Mouse (Mus musculus) forelimb bud, embryonic 11.5 days (tissue): ENCODE data around the gene Pcdh15.

ENCODE experiments used
- DNase-seq: peaks from one replicate; pipeline ENCODE4 v3.0.0-alpha.2; 2012; ENCODE audit warnings: low read depth, low spot score

The Pcdh15 gene

GRCm38 (mm10) chr10:73947799-73948198 lies 848.7 kb downstream of the Pcdh15 start:
- no peak for DNase-seq

GRCm38 (mm10) chr10:73953362-73953761 lies 854.2 kb downstream of the Pcdh15 start:
- no peak for DNase-seq

GRCm38 (mm10) chr10:73984057-73984456 lies 884.9 kb downstream of the Pcdh15 start:
- DNase-seq: no peak

GRCm38 (mm10) chr10:74008836-74009235 lies 909.7 kb downstream of the Pcdh15 start:
- DNase-seq: no peak

GRCm38 (mm10) chr10:74023091-74023490 lies 923.9 kb downstream of the Pcdh15 start:
- no peak for DNase-seq

- DNase-seq: no peak
These were observed 953.9 kb downstream of the Pcdh15 start for GRCm38 (mm10) chr10:74053059-74053458.

- no peak for DNase-seq
These were observed 987.5 kb downstream of the Pcdh15 start for GRCm38 (mm10) chr10:74086653-74087052.

- no peak for DNase-seq
These were observed 999.2 kb downstream of the Pcdh15 start for GRCm38 (mm10) chr10:74098296-74098695.

- DNase-seq: no peak
These were observed 1015.0 kb downstream of the Pcdh15 start for GRCm38 (mm10) chr10:74114107-74114506.

- DNase-seq: no peak
These were observed 1017.7 kb downstream of the Pcdh15 start for GRCm38 (mm10) chr10:74116817-74117216.

GRCm38 (mm10) chr10:74123421-74123820 lies 1024.3 kb downstream of the Pcdh15 start:
- DNase-seq: no peak

GRCm38 (mm10) chr10:74129192-74129591 lies 1030.0 kb downstream of the Pcdh15 start:
- DNase-seq: no peak

GRCm38 (mm10) chr10:74129665-74130064 lies 1030.5 kb downstream of the Pcdh15 start:
- no peak for DNase-seq

- no peak for DNase-seq
These were observed 1031.7 kb downstream of the Pcdh15 start for GRCm38 (mm10) chr10:74130805-74131204.

GRCm38 (mm10) chr10:74147966-74148365 lies 1048.8 kb downstream of the Pcdh15 start:
- DNase-seq: no peak

GRCm38 (mm10) chr10:74181921-74182320 lies 1082.8 kb downstream of the Pcdh15 start:
- DNase-seq: no peak

- peak; percentile 41 for DNase-seq
These were observed 1104.5 kb downstream of the Pcdh15 start for GRCm38 (mm10) chr10:74203650-74204049.

- DNase-seq: no peak
These were observed 1118.1 kb downstream of the Pcdh15 start for GRCm38 (mm10) chr10:74217268-74217667.

- no peak for DNase-seq
These were observed 1121.3 kb downstream of the Pcdh15 start for GRCm38 (mm10) chr10:74220439-74220838.

- DNase-seq: no peak
These were observed 1158.7 kb downstream of the Pcdh15 start for GRCm38 (mm10) chr10:74257716-74258446.

GRCm38 (mm10) chr10:74258639-74259038 lies 1159.5 kb downstream of the Pcdh15 start:
- no peak for DNase-seq

- no peak for DNase-seq
These were observed 1170.6 kb downstream of the Pcdh15 start for GRCm38 (mm10) chr10:74269637-74270269.

- DNase-seq: no peak
These were observed 1171.8 kb downstream of the Pcdh15 start for GRCm38 (mm10) chr10:74270894-74271293.
